Mouse (Mus musculus) cerebral cortex, adult 2 months (tissue): ENCODE measurements around the gene Rps12.

Experiments
- WGBS: fragments of 180-500 bp; shearing (Covaris S2); methylation state at CpG from one replicate; pipeline ENCODE4 v1.1.7; 2018; 5-methylcytosine and 5-hydroxymethylcytosine counted together

The Rps12 gene

GRCm38 (mm10) chr10:23784121-23784520 lies 3.0 kb downstream of the Rps12 start:
- 46% methylated on average over 2 of the region's 2 CpGs for WGBS

DNA sequence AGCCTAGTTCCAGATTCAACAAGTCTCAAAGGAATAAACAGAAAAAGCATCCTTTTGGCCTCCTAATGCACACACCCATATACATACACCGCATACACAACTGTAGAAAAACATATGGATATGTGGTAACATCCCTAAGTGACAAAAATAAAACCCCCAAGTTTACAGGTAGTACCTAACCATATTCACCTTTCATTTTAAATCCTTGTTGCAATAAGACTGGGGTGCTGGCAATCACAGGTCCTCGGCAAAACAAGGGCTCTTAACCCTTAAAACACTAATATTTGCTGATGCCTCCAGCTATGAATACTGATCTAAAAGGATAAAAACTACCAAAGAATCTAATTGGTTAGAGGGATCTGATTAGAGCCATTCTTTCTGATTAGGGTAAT lies 3.6 kb downstream of the Rps12 start:
- 39% methylated on average over 2 of the region's 2 CpGs for WGBS

GRCm38 (mm10) chr10:23782855-23783492 lies 4.1 kb downstream of the Rps12 start:
- 36% methylated on average over 2 of the region's 2 CpGs for WGBS

DNA sequence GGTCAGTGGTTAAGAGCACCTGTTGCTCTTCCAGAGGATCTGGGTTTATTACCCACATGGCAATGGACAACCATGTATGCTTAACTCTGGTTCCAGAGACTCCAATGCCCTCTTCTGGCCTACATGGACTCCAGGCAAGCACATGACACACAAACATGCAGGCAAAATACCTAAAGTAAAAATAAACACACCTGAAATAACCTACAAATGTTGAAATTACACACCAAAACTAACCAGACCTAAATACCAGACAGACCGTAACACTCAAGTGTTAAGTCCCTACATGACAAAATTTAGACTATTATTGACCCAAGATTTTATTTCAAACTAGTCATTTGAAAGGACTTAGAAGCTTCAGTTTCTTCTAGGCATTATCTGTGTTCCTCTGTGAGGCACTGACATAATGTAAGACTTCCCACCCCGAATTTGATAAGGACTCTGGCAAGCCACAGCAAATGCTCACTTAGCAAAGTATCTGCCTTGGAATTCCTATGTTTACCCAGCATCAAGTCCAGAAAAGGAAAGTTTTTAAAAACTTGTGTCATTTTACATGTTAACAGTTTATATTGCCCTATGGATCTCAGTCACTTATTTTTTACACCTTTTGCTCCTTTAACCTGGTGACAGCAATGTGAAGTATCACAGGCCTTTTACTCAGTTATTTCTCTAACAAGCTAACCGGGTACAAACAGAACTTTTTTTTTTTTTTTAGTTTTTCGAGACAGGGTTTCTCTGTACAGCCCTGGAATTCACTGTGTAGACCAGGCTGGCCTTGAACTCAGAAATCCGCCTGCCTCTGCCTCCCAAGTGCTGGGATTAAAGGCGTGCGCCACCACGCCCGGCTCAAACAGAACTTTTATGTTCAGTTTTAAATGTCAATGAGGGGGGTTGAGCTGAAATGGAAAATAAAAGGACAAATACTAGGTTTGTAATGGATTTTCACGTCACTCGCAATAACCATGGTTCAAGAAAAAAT lies 5.0 kb downstream of the Rps12 start:
- WGBS, result 81% methylated on average over 11 of the region's 11 CpGs

DNA sequence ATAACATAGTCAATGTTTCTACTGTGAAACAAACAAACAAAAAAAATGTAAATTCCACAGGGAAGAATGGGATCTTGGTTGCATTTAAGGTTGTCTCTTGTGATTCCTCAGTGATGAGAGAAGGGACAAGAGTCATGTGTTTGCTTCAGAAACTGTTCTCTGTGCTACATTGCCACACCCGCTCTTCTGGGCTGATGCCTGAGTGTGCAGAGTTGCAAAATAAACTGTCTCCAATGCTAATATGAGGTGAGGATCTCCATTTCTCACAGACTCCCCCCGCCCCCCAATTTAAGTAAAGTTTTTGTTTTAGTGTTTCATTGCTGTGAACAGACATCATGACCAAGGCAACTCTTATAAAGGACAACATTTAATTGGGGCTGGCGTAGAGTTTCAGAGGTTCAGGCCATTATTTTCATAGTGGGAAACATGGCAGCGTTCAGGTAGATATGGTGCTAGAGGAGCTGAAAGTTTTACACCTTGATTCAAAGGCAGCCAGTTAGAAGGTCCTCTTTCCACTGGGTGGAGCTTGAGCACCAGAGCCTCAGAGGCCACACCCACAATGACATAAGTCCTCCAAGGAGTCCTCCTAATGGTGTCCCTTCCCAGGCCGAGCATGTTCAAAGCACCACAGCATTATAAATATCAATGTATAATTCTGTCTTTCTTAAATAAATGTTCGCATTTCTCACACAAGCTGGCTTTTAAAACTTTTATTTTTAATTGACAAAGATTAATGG lies 6.4 kb downstream of the Rps12 start:
- 90% methylated on average over 6 of the region's 6 CpGs for WGBS

DNA sequence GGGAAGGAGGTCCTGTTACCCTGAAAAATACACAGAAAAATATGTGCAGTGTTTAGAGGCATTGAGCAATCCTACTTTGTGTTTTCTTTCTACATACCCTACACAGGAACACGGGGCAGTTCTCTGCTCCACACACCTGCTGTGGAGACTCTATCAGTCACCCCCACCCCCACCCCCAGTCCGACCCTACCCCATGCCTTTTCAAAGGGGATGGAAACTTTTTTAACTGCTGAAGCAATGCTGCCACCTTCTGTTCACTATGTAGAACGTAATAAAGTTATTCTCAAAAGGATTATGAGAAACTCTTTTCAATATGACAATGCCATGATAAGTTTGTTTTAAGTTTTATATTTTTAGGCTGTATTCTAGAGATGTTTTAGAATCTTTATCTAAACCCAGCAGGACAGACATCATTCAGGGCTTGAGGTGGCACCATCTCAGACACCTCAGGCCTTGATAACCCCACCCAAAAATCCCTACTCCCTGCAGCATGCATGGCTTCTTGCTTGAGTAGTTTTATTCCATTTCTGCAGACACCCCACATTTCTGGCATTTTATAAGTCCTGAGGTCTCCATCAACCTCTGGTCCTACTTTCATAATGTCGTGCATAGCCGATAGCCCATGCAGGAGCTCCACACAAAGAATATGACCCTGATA lies 9.7 kb downstream of the Rps12 start:
- WGBS, result 32% methylated on average over 5 of the region's 5 CpGs

- WGBS, result 44% methylated on average over 7 of the region's 7 CpGs
Measured at GRCm38 (mm10) chr10:23754166-23754565, 32.9 kb downstream of the Rps12 start.
